Mouse (Mus musculus): Measurements from ENCODE around the gene 5730522E02Rik.

DNA sequence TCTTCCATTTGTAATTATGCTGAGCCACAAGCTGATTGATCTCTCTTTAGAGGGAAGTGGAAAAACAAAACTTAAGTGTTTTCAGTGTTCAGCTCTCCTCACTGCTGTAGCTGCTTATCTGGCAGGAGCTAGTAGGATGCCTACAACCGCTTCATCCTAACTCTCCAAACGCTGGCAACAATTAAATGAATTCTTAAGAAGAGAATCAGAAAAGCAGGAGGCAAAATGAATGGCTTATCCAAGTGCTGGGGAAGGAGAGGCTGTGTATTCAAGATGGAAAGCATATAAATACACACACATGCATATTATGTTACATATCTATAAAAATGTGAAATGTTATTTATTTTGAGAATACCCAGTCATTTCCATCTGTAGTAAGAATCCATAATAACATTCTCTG lies 500.0 kb downstream of the 5730522E02Rik start:
- TF ChIP-seq USF1 (IDR thresholded peaks at IDR 0.05; ENCODE audit: low read depth) (no peak), CEBPB (IDR thresholded peaks at IDR 0.05; ENCODE audit: insufficient read depth, poor library complexity, severe bottlenecking) (no peak), REST (IDR thresholded peaks at IDR 0.05; ENCODE audit: insufficient read depth, insufficient read length) (no peak), TCF12 (IDR thresholded peaks at IDR 0.05; ENCODE audit: insufficient read depth, poor library complexity, severe bottlenecking) (no peak), POLR2A (IDR thresholded peaks at IDR 0.05; ENCODE audit: insufficient read length, low read depth) (no peak), E2F4 (IDR thresholded peaks at IDR 0.05; ENCODE audit: insufficient read depth) (no peak), MYOG (IDR thresholded peaks at IDR 0.05; ENCODE audit: control insufficient read depth in 1 of 3, insufficient read depth in 1 of 3, insufficient read length in 2 of 3, low read depth in 2 of 3) (no peak), MYOD1 (IDR thresholded peaks at IDR 0.05; ENCODE audit: control insufficient read depth in 1 of 3, insufficient read length in 2 of 3, low read depth in 2 of 3) (no peak), TCF3 (IDR thresholded peaks at IDR 0.05; ENCODE audit: insufficient read length, low read depth) (no peak), MAX (IDR thresholded peaks at IDR 0.05; ENCODE audit: low read depth) (no peak), SRF (IDR thresholded peaks at IDR 0.05; ENCODE audit: control insufficient read depth, insufficient read length, low read depth) (no peak)

Data from myocyte (in vitro differentiated cells).